Mouse (Mus musculus): ENCODE data around the gene Hist2h2ac.

DNA sequence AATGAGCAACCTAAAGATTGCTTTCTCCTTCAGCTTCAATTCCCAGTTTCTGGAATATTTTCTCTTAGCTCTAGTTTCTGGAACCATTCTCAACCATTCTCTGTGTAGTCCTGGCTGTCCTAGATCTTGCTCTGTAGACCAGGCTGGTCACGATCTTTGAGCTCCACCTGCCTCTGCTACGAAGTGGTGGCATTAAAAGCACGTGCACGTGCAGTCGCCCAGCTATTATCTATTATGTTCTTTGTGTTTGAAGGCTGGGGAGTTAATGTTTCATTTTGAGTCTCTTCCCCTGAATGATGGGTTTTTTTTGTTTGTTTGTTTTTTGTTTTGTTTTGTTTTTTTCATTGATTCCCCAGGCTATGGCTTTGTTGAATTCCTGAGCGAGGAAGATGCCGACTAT is 47.5 kb downstream of the Hist2h2ac start:
- TF ChIP-seq CTCF (IDR thresholded peaks at IDR 0.05; ENCODE audit: control insufficient read depth, insufficient read depth, insufficient replicate concordance, low read depth, low read length): no peak
- no peak for TF ChIP-seq POLR2A (IDR thresholded peaks at IDR 0.05; ENCODE audit: control insufficient read depth, low read depth, low read length)
